Mouse (Mus musculus) small intestine, adult 2 months (tissue): ENCODE data around the gene Tmcc1. TPM values are rescaled to one million over a fixed set of nuclear protein-coding genes. Genes with fewer than 3 reads are reported as not detected.
A peak's percentile ranks its signal among the peaks of the same experiment; 100 is the strongest.
"Not testable (repeated sequence)": the region's sequence is repeated elsewhere in the genome, so short reads cannot be mapped to it uniquely, and the experiment has no call there.

Experiments used
- H3K27ac ChIP-seq: fragments of 200-500 bp; 2 replicates; pipeline ENCODE4 v1.5.1; 2012; ENCODE audit warnings: low read depth, low read length, control low read depth, inconsistent platforms; ENCODE audit not compliant: insufficient read depth
- H3K27me3 ChIP-seq: fragments of 200-500 bp; 2 replicates; pipeline ENCODE4 v1.6.1; 2012; ENCODE audit warnings: mild to moderate bottlenecking, moderate library complexity, low read length, inconsistent platforms; ENCODE audit not compliant: control insufficient read depth, insufficient read depth
- H3K36me3 ChIP-seq: fragments of 200-500 bp; 2 replicates; pipeline ENCODE4 v1.6.1; 2012; ENCODE audit warnings: mild to moderate bottlenecking, low read length, control low read depth, inconsistent platforms; ENCODE audit not compliant: control insufficient read depth, insufficient read depth
- H3K4me1 ChIP-seq: fragments of 200-500 bp; 2 replicates; pipeline ENCODE4 v1.6.1; 2012; ENCODE audit warnings: low read length, inconsistent platforms, mixed read lengths; ENCODE audit not compliant: control insufficient read depth, insufficient read depth, insufficient read length
- H3K4me3 ChIP-seq: fragments of 200-500 bp; 2 replicates; pipeline ENCODE4 v1.5.1; 2012; ENCODE audit warnings: low read depth, mild to moderate bottlenecking, control low read depth, inconsistent platforms, low read length, moderate library complexity
- CTCF ChIP-seq: fragments of 200-500 bp; IDR thresholded peaks from 2 replicates; pipeline ENCODE4 v1.5.1; 2012; ENCODE audit warnings: low read depth, mild to moderate bottlenecking, control low read depth, inconsistent platforms, low read length, moderate library complexity, mixed read lengths; ENCODE audit not compliant: insufficient replicate concordance, insufficient read length; ENCODE audit errors: extremely low read depth
- POLR2A ChIP-seq: fragments of 200-500 bp; IDR thresholded peaks from 2 replicates; pipeline ENCODE4 v1.6.1; 2012; ENCODE audit warnings: low read depth, mild to moderate bottlenecking, control low read depth, inconsistent platforms, low read length, moderate library complexity
- WGBS: fragments of 180-500 bp; shearing (Covaris S2); methylation state at CpG from one replicate; pipeline ENCODE4 v1.1.7; 2018; 5-methylcytosine and 5-hydroxymethylcytosine counted together
- polyA plus RNA-seq: library from polyadenylated mRNA; depleted of rRNA; stranded (reverse); fragments of >200 nt; gene quantifications from 2 replicates; pipeline ENCODE4 v1.2.3, GENCODE M21; 2012

Gene Tmcc1
- polyA plus RNA-seq, 1 experiment, result 11.7 TPM

GRCm38 (mm10) chr6:116127918-116128443, 65.3 kb downstream of the Tmcc1 start:
- no peaks in the 10 kb centered on the region for H3K27me3 ChIP-seq
- H3K4me1 ChIP-seq, result peaks cover 10% of the 10 kb centered on the region; the same call in 1 of the 2 replicates
- no peak overlapping the region for H3K27ac ChIP-seq
- TF ChIP-seq POLR2A (no peak), CTCF (no peak)
- H3K4me3 ChIP-seq, result no peak overlapping the region
- H3K36me3 ChIP-seq, result no peaks in the 10 kb centered on the region; the same call in none of the 2 replicates

DNA sequence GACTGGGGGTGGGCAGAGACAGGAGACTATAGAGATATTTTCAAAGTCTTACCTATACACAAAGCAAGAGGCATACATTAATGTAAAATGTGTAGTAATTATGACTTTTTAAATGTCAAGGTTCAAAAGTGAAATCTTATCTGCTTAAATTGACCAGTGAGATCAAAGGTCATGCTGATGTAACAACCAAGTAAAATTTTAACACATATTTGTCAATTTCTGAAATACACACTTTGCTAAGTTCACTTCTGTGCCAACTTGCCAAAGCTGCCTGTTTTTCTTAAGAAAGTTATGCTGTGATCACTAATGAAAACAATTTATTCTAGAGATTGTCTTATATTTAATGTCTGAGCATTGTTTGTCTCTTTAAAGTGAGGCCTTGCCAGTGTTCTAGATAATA, 66.7 kb downstream of the Tmcc1 start:
- H3K27ac ChIP-seq, result no peak overlapping the region; the same call in none of the 2 replicates
- no peaks in the 10 kb centered on the region for H3K27me3 ChIP-seq
- H3K4me1 ChIP-seq, result peaks cover 11% of the 10 kb centered on the region; the same call in 1 of the 2 replicates
- H3K4me3 ChIP-seq, result no peak overlapping the region
- TF ChIP-seq CTCF (no peak), POLR2A (no peak)
- H3K36me3 ChIP-seq, result no peaks in the 10 kb centered on the region; the same call in 1 of the 2 replicates

DNA sequence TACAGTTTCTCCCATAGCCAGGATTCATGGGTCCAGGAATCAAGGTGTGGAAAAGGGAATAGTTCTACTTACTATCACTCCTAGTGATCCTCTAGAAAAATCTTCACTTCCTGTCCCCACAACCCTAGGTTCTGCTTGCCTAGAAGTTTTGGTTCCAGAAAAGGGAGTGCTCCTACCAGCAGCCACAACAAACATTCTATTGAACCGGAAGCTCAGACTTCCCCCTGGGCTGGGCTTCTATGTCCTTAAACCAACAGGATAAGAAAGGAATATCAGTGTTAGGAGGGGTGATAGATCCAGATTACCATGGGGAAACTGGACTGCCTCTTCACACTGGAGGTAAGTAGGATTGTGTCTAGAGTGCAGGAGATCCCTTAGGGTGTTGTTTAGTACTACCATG, 70.4 kb downstream of the Tmcc1 start:
- 56% methylated on average over 1 of the region's 1 CpGs for WGBS
- H3K4me3 ChIP-seq, result no peak overlapping the region

DNA sequence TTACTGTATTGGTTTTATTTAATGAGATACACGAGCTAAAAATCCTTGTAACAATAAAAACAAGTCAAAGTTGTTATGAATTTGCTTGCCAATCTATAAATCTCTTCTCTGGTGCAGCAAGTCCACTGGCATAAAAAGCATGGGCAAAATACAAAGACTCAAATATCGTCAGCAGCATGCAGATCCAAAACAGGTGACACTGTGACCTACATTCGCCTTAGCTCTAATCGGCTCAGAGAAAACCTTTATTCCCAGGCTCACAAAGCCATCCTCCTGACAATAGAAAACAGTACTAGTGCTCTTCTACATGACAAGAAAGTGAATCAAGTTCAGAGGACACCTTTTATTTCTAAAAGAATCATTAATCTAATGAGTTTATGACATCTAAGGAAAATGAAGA, 73.6 kb downstream of the Tmcc1 start:
- TF ChIP-seq CTCF (no peak), POLR2A (no peak)
- H3K27ac ChIP-seq, result no peak overlapping the region
- 81% methylated on average over 4 of the region's 4 CpGs for WGBS
- H3K4me1 ChIP-seq, result peaks cover 7% of the 10 kb centered on the region; the same call in 1 of the 2 replicates
- H3K27me3 ChIP-seq, result no peaks in the 10 kb centered on the region
- no peak overlapping the region for H3K4me3 ChIP-seq
- peaks cover 3% of the 10 kb centered on the region; the same call in 1 of the 2 replicates for H3K36me3 ChIP-seq

More for the DNA sequence above, 70.4 kb downstream of the Tmcc1 start:
- Histone ChIP-seq H3K4me1 (peaks cover 11% of the 10 kb centered on the region; the same call in 1 of the 2 replicates), H3K27me3 (no peaks in the 10 kb centered on the region), H3K27ac (peak overlapping the region; percentile 75), H3K36me3 (peaks cover 1% of the 10 kb centered on the region; the same call in 1 of the 2 replicates)
- no peak for TF ChIP-seq POLR2A
- no peak for TF ChIP-seq CTCF

- not testable (repeated sequence) for H3K27ac ChIP-seq, H3K4me1 ChIP-seq, H3K36me3 ChIP-seq, H3K27me3 ChIP-seq, H3K4me3 ChIP-seq
- 95% methylated on average over 6 of the region's 6 CpGs for WGBS
Measured at GRCm38 (mm10) chr6:116116634-116117033, 76.7 kb downstream of the Tmcc1 start.

- Histone ChIP-seq H3K4me1 (peaks cover 7% of the 10 kb centered on the region; the same call in 1 of the 2 replicates), H3K27me3 (no peaks in the 10 kb centered on the region), H3K4me3 (no peak overlapping the region), H3K36me3 (no peaks in the 10 kb centered on the region), H3K27ac (no peak overlapping the region)
- WGBS, result 51% methylated on average over 4 of the region's 4 CpGs
- TF ChIP-seq POLR2A, result no peak
- no peak for TF ChIP-seq CTCF
Measured at GRCm38 (mm10) chr6:116110588-116110987, 82.7 kb downstream of the Tmcc1 start.

DNA sequence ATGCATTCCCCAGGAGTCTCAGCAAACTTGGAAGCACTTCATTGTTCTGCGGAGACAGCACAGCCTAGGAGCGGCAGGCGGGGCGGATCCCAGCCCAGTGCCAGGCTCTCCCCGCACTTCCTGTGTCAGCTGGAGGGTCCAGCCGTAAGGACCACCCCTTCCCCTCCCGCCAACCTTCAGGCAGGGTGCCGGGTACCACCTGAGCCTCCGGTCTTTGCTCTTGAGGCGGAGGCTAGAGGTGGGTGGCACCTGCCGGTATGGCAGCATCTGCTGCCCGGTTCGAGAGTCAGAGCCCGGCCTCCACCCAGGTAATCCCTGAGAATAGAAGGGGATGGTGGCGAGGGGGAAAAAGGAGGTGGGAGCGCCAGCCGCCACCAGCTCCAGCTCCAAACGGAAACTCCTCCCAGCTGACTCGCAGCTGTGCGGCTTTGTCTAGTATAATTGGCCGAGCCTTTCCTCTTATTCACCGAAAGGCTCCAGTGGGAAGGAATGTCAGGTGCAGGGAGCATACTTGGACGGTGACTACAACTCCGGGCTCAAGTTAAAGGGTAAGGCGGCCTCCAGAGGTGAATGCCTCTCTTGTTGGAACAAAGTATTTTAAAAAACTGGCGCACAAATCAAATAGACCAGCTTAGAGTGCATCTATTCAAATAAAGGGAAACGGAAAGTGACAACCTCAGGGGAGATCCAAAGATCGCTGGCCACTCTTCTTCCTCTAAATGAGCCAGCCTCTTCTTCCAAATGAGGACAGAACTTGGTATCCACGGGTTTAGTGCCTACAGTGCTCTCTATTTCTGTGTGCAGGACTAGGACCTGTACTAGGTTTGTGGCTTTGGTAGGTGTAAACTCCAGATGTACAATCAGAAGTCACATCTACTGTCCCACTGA, 85.6 kb downstream of the Tmcc1 start:
- no peak for TF ChIP-seq POLR2A
- TF ChIP-seq CTCF, result no peak
- no peaks in the 10 kb centered on the region for H3K27me3 ChIP-seq
- H3K36me3 ChIP-seq, result no peaks in the 10 kb centered on the region
- WGBS, result 11% methylated on average over 29 of the region's 29 CpGs
- peak overlapping the region; percentile 59 for H3K4me3 ChIP-seq
- H3K27ac ChIP-seq, result no peak overlapping the region; the same call in 1 of the 2 replicates
- peaks cover 7% of the 10 kb centered on the region; the same call in 1 of the 2 replicates for H3K4me1 ChIP-seq
